Mouse (Mus musculus) myocyte (in vitro differentiated cells): ENCODE results near the gene Dhtkd1. TPM values are rescaled to one million over a fixed set of nuclear protein-coding genes. Genes with fewer than 3 reads are reported as not detected.
A peak's percentile ranks its signal among the peaks of the same experiment; 100 is the strongest.

Experiments used
- H3K27me3 ChIP-seq: one replicate; pipeline ENCODE4 v1.6.1; 2011; ENCODE audit not compliant: control insufficient read depth, insufficient read depth, insufficient read length
- H3K36me3 ChIP-seq: one replicate; pipeline ENCODE4 v1.6.1; 2011; ENCODE audit not compliant: control insufficient read depth, insufficient read depth
- H3K4me2 ChIP-seq: one replicate; pipeline ENCODE4 v1.6.1; 2011; ENCODE audit warnings: low read depth, control low read depth
- H3K4me3 ChIP-seq: one replicate; pipeline ENCODE4 v1.5.1; 2011; ENCODE audit warnings: mild to moderate bottlenecking, control low read depth, moderate library complexity
- H3K79me2 ChIP-seq: one replicate; pipeline ENCODE4 v1.6.1; 2011; ENCODE audit not compliant: control insufficient read depth, insufficient read depth
- H3ac ChIP-seq: one replicate; pipeline ENCODE4 v1.6.1; 2011; ENCODE audit not compliant: control insufficient read depth, insufficient read length
- CEBPB ChIP-seq: IDR thresholded peaks from 2 replicates; pipeline ENCODE4 v1.6.1; 2011; ENCODE audit warnings: mild to moderate bottlenecking, moderate library complexity; ENCODE audit not compliant: poor library complexity, insufficient read depth, severe bottlenecking
- E2F4 ChIP-seq: IDR thresholded peaks from one replicate; pipeline ENCODE4 v1.6.1; 2011; ENCODE audit warnings: mild to moderate bottlenecking, control low read depth, moderate library complexity; ENCODE audit not compliant: insufficient read depth
- MAX ChIP-seq: IDR thresholded peaks from one replicate; pipeline ENCODE4 v1.6.1; 2011; ENCODE audit warnings: low read depth, mild to moderate bottlenecking, control low read depth
- MYOD1 ChIP-seq, 3 experiments: IDR thresholded peaks; one replicate each; pipeline ENCODE4 v1.6.1; 2011; ENCODE audit warnings: control low read depth in 2 of 3, low read depth in 2 of 3, mild to moderate bottlenecking in 2 of 3, moderate library complexity in 1 of 3; ENCODE audit not compliant: insufficient read length in 2 of 3, control insufficient read depth in 1 of 3
- MYOG ChIP-seq, 3 experiments: IDR thresholded peaks; one replicate each; pipeline ENCODE4 v1.6.1; 2011; ENCODE audit warnings: control low read depth in 2 of 3, low read depth in 2 of 3, mild to moderate bottlenecking in 2 of 3; ENCODE audit not compliant: insufficient read length in 2 of 3, control insufficient read depth in 1 of 3, insufficient read depth in 1 of 3
- POLR2A ChIP-seq: IDR thresholded peaks from one replicate; pipeline ENCODE4 v1.6.1; 2011; ENCODE audit warnings: low read depth, mild to moderate bottlenecking, control low read depth, moderate library complexity; ENCODE audit not compliant: insufficient read length
- POLR2AphosphoS2 ChIP-seq: IDR thresholded peaks from one replicate; pipeline ENCODE4 v1.6.1; 2011; ENCODE audit warnings: low read depth, control low read depth; ENCODE audit not compliant: insufficient read length
- REST ChIP-seq: IDR thresholded peaks from one replicate; pipeline ENCODE4 v1.6.1; 2011; ENCODE audit warnings: mild to moderate bottlenecking, control low read depth, moderate library complexity; ENCODE audit not compliant: insufficient read depth, insufficient read length
- SRF ChIP-seq: IDR thresholded peaks from one replicate; pipeline ENCODE4 v1.6.1; 2011; ENCODE audit warnings: low read depth; ENCODE audit not compliant: control insufficient read depth, insufficient read length
- TCF12 ChIP-seq: IDR thresholded peaks from one replicate; pipeline ENCODE4 v1.6.1; 2011; ENCODE audit warnings: mild to moderate bottlenecking, control low read depth; ENCODE audit not compliant: poor library complexity, insufficient read depth, severe bottlenecking
- TCF3 ChIP-seq: IDR thresholded peaks from one replicate; pipeline ENCODE4 v1.6.1; 2011; ENCODE audit warnings: low read depth, control low read depth; ENCODE audit not compliant: insufficient read length
- USF1 ChIP-seq: IDR thresholded peaks from one replicate; pipeline ENCODE4 v1.6.1; 2011; ENCODE audit warnings: low read depth, mild to moderate bottlenecking, control low read depth, moderate library complexity
- polyA plus RNA-seq: library from polyadenylated mRNA; unstranded; fragments of >200 nt; fragmentation: generic; extraction: Trizol; gene quantifications from one replicate; pipeline ENCODE4 v1.2.1, GENCODE M21; 2012; ENCODE audit warnings: missing spikeins

The Dhtkd1 gene
- polyA plus RNA-seq, 1 experiment: 0.12 TPM

GRCm38 (mm10) chr2:5948964-5949363, 6.4 kb upstream of the Dhtkd1 start:
- Histone ChIP-seq H3K4me3 (no peak overlapping the region), H3ac (no peak overlapping the region), H3K79me2 (peaks cover 31% of the 10 kb centered on the region), H3K27me3 (no peaks in the 10 kb centered on the region), H3K36me3 (no peaks in the 10 kb centered on the region), H3K4me2 (no peak overlapping the region)
- TF ChIP-seq MYOD1 (IDR thresholded peaks at IDR 0.05; ENCODE audit: control insufficient read depth in 1 of 3, insufficient read length in 2 of 3, low read depth in 2 of 3) (no peak), CEBPB (no peak), REST (no peak), MYOG (IDR thresholded peaks at IDR 0.05; ENCODE audit: control insufficient read depth in 1 of 3, insufficient read depth in 1 of 3, insufficient read length in 2 of 3, low read depth in 2 of 3) (no peak), SRF (no peak), TCF3 (no peak), POLR2AphosphoS2 (no peak), POLR2A (no peak), MAX (no peak), TCF12 (no peak), E2F4 (no peak), USF1 (no peak)

- Histone ChIP-seq H3K4me3 (no peak overlapping the region), H3K4me2 (no peak overlapping the region), H3ac (no peak overlapping the region), H3K79me2 (peaks cover 10% of the 10 kb centered on the region), H3K27me3 (no peaks in the 10 kb centered on the region), H3K36me3 (no peaks in the 10 kb centered on the region)
- TF ChIP-seq MYOD1 (IDR thresholded peaks at IDR 0.05; ENCODE audit: control insufficient read depth in 1 of 3, insufficient read length in 2 of 3, low read depth in 2 of 3) (no peak), SRF (no peak), TCF3 (no peak), E2F4 (no peak), MYOG (IDR thresholded peaks at IDR 0.05; ENCODE audit: control insufficient read depth in 1 of 3, insufficient read depth in 1 of 3, insufficient read length in 2 of 3, low read depth in 2 of 3) (no peak), CEBPB (no peak), POLR2A (no peak), REST (no peak), TCF12 (no peak), POLR2AphosphoS2 (no peak), MAX (no peak), USF1 (no peak)
Observed at GRCm38 (mm10) chr2:5946876-5947275, 4.3 kb upstream of the Dhtkd1 start.

- Histone ChIP-seq H3K79me2 (peaks cover 5% of the 10 kb centered on the region), H3ac (no peak overlapping the region), H3K4me2 (no peak overlapping the region), H3K4me3 (no peak overlapping the region), H3K27me3 (no peaks in the 10 kb centered on the region), H3K36me3 (no peaks in the 10 kb centered on the region)
- TF ChIP-seq REST (no peak), TCF12 (no peak), SRF (no peak), TCF3 (no peak), POLR2A (no peak), MAX (no peak), USF1 (no peak), MYOG (IDR thresholded peaks at IDR 0.05; ENCODE audit: control insufficient read depth in 1 of 3, insufficient read depth in 1 of 3, insufficient read length in 2 of 3, low read depth in 2 of 3) (no peak), CEBPB (no peak), E2F4 (no peak)
Observed at GRCm38 (mm10) chr2:5945629-5946028, 3.0 kb upstream of the Dhtkd1 start.

GRCm38 (mm10) chr2:5943071-5943470, 479 bp upstream of the Dhtkd1 start:
- peak overlapping the region; percentile 13 for H3K4me3 ChIP-seq
- no peak overlapping the region for H3ac ChIP-seq
- H3K79me2 ChIP-seq: no peaks in the 10 kb centered on the region
- H3K4me2 ChIP-seq: peak overlapping the region; percentile 42
- H3K27me3 ChIP-seq: no peaks in the 10 kb centered on the region
- TF ChIP-seq POLR2AphosphoS2 (no peak), MYOD1 (IDR thresholded peaks at IDR 0.05; ENCODE audit: control insufficient read depth in 1 of 3, insufficient read length in 2 of 3, low read depth in 2 of 3) (no peak), TCF12 (no peak), SRF (no peak), REST (no peak), CEBPB (no peak), MYOG (IDR thresholded peaks at IDR 0.05; ENCODE audit: control insufficient read depth in 1 of 3, insufficient read depth in 1 of 3, insufficient read length in 2 of 3, low read depth in 2 of 3) (no peak), MAX (no peak), E2F4 (no peak), USF1 (no peak), POLR2A (no peak)
- no peaks in the 10 kb centered on the region for H3K36me3 ChIP-seq
